Mouse (Mus musculus) heart, embryonic 13.5 days (tissue): ENCODE results near the gene D330020A13Rik. TPM values are rescaled to one million over a fixed set of nuclear protein-coding genes. Genes with fewer than 3 reads are reported as not detected.
A peak's percentile ranks its signal among the peaks of the same experiment; 100 is the strongest.

ENCODE experiments used
- ATAC-seq: fragments of 200-750 bp; cut with Nextera tagmentation; 2 replicates; pipeline ENCODE4 v1.8.0; 2017; ENCODE audit warnings: moderate TSS enrichment; ENCODE audit not compliant: insufficient number of reproducible peaks, low FRiP score, low TSS enrichment; ENCODE audit errors: extremely low read depth
- H3K27ac ChIP-seq: fragments of 300-500 bp; sonication (generic); replicated peaks from 2 replicates; pipeline ENCODE4 v1.5.1; 2015; ENCODE audit warnings: moderate library complexity, mild to moderate bottlenecking, inconsistent platforms
- H3K27me3 ChIP-seq: fragments of 300-500 bp; sonication (generic); replicated peaks from 2 replicates; pipeline ENCODE4 v1.6.1; 2015; ENCODE audit warnings: mild to moderate bottlenecking, inconsistent platforms
- H3K36me3 ChIP-seq: fragments of 300-500 bp; sonication (generic); 2 replicates; pipeline ENCODE4 v1.6.1; 2015; ENCODE audit warnings: mild to moderate bottlenecking, inconsistent platforms
- H3K4me1 ChIP-seq: fragments of 300-500 bp; sonication (generic); 2 replicates; pipeline ENCODE4 v1.6.1; 2015; ENCODE audit warnings: inconsistent platforms
- H3K4me2 ChIP-seq: fragments of 300-500 bp; sonication (generic); 2 replicates; pipeline ENCODE4 v1.6.1; 2015; ENCODE audit warnings: inconsistent platforms, mild to moderate bottlenecking, moderate library complexity
- H3K4me3 ChIP-seq: fragments of 300-500 bp; sonication (generic); 2 replicates; pipeline ENCODE4 v1.5.1; 2015; ENCODE audit warnings: moderate library complexity, mild to moderate bottlenecking, inconsistent platforms
- H3K9ac ChIP-seq: fragments of 300-500 bp; sonication (generic); 2 replicates; pipeline ENCODE4 v1.6.1; 2015; ENCODE audit warnings: inconsistent platforms, mild to moderate bottlenecking, moderate library complexity
- H3K9me3 ChIP-seq: fragments of 300-500 bp; sonication (generic); 2 replicates; pipeline ENCODE4 v1.6.1; 2016; ENCODE audit warnings: inconsistent platforms
- WGBS: fragments of 180-500 bp; shearing (Covaris S2); methylation state at CpG from one replicate; pipeline ENCODE4 v1.1.7; 2015; ENCODE audit warnings: mixed read lengths; 5-methylcytosine and 5-hydroxymethylcytosine counted together
- polyA plus RNA-seq: library from polyadenylated mRNA; unstranded; fragments of >200 nt; fragmentation: Nextera tagmentation; extraction: Ambion mirVana; gene quantifications from 2 replicates; pipeline ENCODE4 v1.2.1, GENCODE M21; 2015

The D330020A13Rik gene
- polyA plus RNA-seq: 0.23 TPM in 1 of 2 replicates, not detected in the other

GRCm38 (mm10) chr6:120294056-120294784, at the start of gene D330020A13Rik, which contains the start of gene B4galnt3:
D330020A13Rik (plus strand) TSS chr6:120294364.
B4galnt3 (minus strand) TSS chr6:120294559.
- H3K27me3 ChIP-seq: peaks cover 48% of the 10 kb centered on the region
- H3K36me3 ChIP-seq: no peaks in the 10 kb centered on the region
- H3K4me1 ChIP-seq: peaks cover 8% of the 10 kb centered on the region
- no peak within 1 kb of the TSS for H3K27ac ChIP-seq
- H3K4me2 ChIP-seq: peak within 1 kb of the TSS; percentile 90
- peak; percentile 70; the same call in 1 of the 2 replicates for ATAC-seq
- peak within 1 kb of the TSS; percentile 68 for H3K4me3 ChIP-seq
- peak within 1 kb of the TSS; percentile 79 for H3K9ac ChIP-seq
- no peaks in the 10 kb centered on the region for H3K9me3 ChIP-seq
- WGBS: under 1% methylated on average over 77 of the region's 79 CpGs

- no peaks in the 10 kb centered on the region for H3K36me3 ChIP-seq
- H3K4me2 ChIP-seq: no peak overlapping the region
- H3K9me3 ChIP-seq: no peaks in the 10 kb centered on the region
- WGBS: 74% methylated on average over 5 of the region's 5 CpGs
- no peak overlapping the region for H3K4me3 ChIP-seq
- no peaks in the 10 kb centered on the region for H3K27me3 ChIP-seq
- ATAC-seq: no peak
- H3K4me1 ChIP-seq: no peaks in the 10 kb centered on the region
- no peak overlapping the region for H3K27ac ChIP-seq
- H3K9ac ChIP-seq: no peak overlapping the region
Observed at GRCm38 (mm10) chr6:120246676-120247075, 47.5 kb upstream of the D330020A13Rik start.

- H3K36me3 ChIP-seq: no peaks in the 10 kb centered on the region
- H3K4me1 ChIP-seq: no peaks in the 10 kb centered on the region
- WGBS: 65% methylated on average over 5 of the region's 5 CpGs
- no peak overlapping the region for H3K27ac ChIP-seq
- no peaks in the 10 kb centered on the region for H3K9me3 ChIP-seq
- H3K27me3 ChIP-seq: no peaks in the 10 kb centered on the region
- ATAC-seq: no peak
- H3K4me2 ChIP-seq: no peak overlapping the region
- H3K4me3 ChIP-seq: no peak overlapping the region
- H3K9ac ChIP-seq: no peak overlapping the region
Observed at GRCm38 (mm10) chr6:120249831-120250230, 44.3 kb upstream of the D330020A13Rik start.

GRCm38 (mm10) chr6:120251010-120251409, 43.2 kb upstream of the D330020A13Rik start:
- Histone ChIP-seq H3K27me3 (no peaks in the 10 kb centered on the region), H3K4me2 (no peak overlapping the region), H3K9me3 (no peaks in the 10 kb centered on the region), H3K27ac (no peak overlapping the region), H3K4me1 (no peaks in the 10 kb centered on the region), H3K36me3 (no peaks in the 10 kb centered on the region), H3K4me3 (no peak overlapping the region), H3K9ac (no peak overlapping the region)
- WGBS: 80% methylated on average over 6 of the region's 7 CpGs
- no peak for ATAC-seq

- no peaks in the 10 kb centered on the region for H3K9me3 ChIP-seq
- H3K36me3 ChIP-seq: no peaks in the 10 kb centered on the region
- 83% methylated on average over 2 of the region's 2 CpGs for WGBS
- no peak overlapping the region for H3K9ac ChIP-seq
- H3K27ac ChIP-seq: no peak overlapping the region
- no peak overlapping the region for H3K4me2 ChIP-seq
- no peaks in the 10 kb centered on the region for H3K27me3 ChIP-seq
- no peak overlapping the region for H3K4me3 ChIP-seq
- H3K4me1 ChIP-seq: no peaks in the 10 kb centered on the region
- ATAC-seq: no peak
Observed at GRCm38 (mm10) chr6:120252741-120253140, 41.4 kb upstream of the D330020A13Rik start.

GRCm38 (mm10) chr6:120254640-120255039, 39.5 kb upstream of the D330020A13Rik start:
- H3K4me2 ChIP-seq: no peak overlapping the region
- no peak overlapping the region for H3K27ac ChIP-seq
- H3K27me3 ChIP-seq: no peaks in the 10 kb centered on the region
- no peaks in the 10 kb centered on the region for H3K36me3 ChIP-seq
- 66% methylated on average over 4 of the region's 4 CpGs for WGBS
- no peak overlapping the region for H3K4me3 ChIP-seq
- H3K9ac ChIP-seq: no peak overlapping the region
- H3K4me1 ChIP-seq: no peaks in the 10 kb centered on the region
- no peaks in the 10 kb centered on the region for H3K9me3 ChIP-seq
- no peak for ATAC-seq

DNA sequence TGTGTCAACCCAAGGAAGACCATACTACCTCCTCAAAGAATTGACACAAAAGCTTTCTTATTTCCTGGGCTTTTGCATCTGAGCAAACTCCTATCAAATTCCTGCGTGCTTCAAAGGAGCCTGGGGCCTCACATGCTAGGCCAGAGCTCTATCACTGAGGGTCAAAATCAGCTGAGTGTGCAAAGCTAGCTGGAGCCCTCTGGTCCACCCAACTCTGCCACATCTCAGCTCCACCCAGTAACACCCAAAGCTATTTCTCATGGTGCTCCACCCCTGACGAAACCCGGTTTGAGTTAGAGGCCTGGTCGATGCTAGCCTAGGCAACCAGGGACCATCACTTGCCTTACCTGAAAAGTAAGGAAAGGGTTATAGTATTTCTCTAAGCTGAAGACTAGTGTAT, 39.0 kb upstream of the D330020A13Rik start:
- H3K4me1 ChIP-seq: no peaks in the 10 kb centered on the region
- H3K27ac ChIP-seq: no peak overlapping the region
- H3K4me2 ChIP-seq: no peak overlapping the region
- no peaks in the 10 kb centered on the region for H3K36me3 ChIP-seq
- no peaks in the 10 kb centered on the region for H3K9me3 ChIP-seq
- WGBS: 55% methylated on average over 4 of the region's 4 CpGs
- H3K4me3 ChIP-seq: no peak overlapping the region
- H3K27me3 ChIP-seq: no peaks in the 10 kb centered on the region
- H3K9ac ChIP-seq: no peak overlapping the region
- no peak for ATAC-seq

DNA sequence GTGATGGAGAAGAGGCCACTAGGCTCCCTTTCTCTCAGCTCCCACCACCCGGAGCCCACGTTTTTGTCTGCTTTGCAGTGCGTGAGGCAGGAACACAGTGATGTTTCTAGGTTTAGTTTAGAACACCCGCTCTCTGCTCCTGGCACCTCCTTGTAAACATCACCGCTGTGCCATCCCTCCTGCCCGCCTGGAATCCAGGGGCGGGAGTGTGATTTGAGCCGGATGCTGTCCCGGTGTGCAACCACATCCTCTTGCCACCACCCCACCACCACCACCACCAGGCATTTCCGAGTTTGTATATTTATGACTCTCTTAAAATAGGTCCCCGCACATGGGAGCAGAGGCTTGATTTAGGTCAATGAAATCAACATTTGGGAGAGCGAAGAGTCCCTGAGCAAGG, 38.5 kb upstream of the D330020A13Rik start:
- no peak overlapping the region for H3K4me2 ChIP-seq
- H3K36me3 ChIP-seq: no peaks in the 10 kb centered on the region
- no peak overlapping the region for H3K9ac ChIP-seq
- H3K4me3 ChIP-seq: no peak overlapping the region
- WGBS: 83% methylated on average over 12 of the region's 12 CpGs
- no peak for ATAC-seq
- H3K4me1 ChIP-seq: no peaks in the 10 kb centered on the region
- H3K9me3 ChIP-seq: no peaks in the 10 kb centered on the region
- no peaks in the 10 kb centered on the region for H3K27me3 ChIP-seq
- no peak overlapping the region for H3K27ac ChIP-seq

GRCm38 (mm10) chr6:120256431-120256935, 37.7 kb upstream of the D330020A13Rik start:
- Histone ChIP-seq H3K4me3 (no peak overlapping the region), H3K9me3 (no peaks in the 10 kb centered on the region), H3K4me2 (no peak overlapping the region), H3K9ac (no peak overlapping the region), H3K27me3 (no peaks in the 10 kb centered on the region), H3K36me3 (no peaks in the 10 kb centered on the region), H3K27ac (no peak overlapping the region), H3K4me1 (peaks cover 1% of the 10 kb centered on the region)
- no peak for ATAC-seq
- WGBS: 63% methylated on average over 5 of the region's 5 CpGs

DNA sequence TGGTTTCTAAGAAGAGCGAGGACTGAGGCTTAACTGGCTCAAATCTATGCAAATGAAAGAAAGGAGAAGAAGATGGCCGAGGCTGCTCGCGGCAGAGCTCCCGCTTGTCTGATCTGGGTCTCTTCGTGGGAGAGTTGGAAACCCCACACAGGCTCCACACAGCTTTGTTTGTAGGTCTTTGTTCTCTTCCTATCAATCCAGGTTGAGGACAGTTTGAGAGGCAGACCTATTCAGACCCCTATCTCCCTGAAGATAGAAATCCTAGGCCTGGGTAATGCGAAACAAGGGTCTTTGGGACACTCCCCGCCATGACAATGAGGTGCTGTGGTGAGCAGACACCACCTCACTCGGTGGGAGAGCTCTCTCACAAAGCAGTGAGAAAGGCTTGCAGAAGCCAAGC, 34.7 kb upstream of the D330020A13Rik start:
- no peak overlapping the region for H3K4me2 ChIP-seq
- ATAC-seq: no peak
- no peaks in the 10 kb centered on the region for H3K36me3 ChIP-seq
- no peak overlapping the region for H3K9ac ChIP-seq
- WGBS: 36% methylated on average over 9 of the region's 9 CpGs
- no peak overlapping the region for H3K4me3 ChIP-seq
- no peak overlapping the region for H3K27ac ChIP-seq
- H3K27me3 ChIP-seq: no peaks in the 10 kb centered on the region
- peaks cover 31% of the 10 kb centered on the region for H3K4me1 ChIP-seq
- H3K9me3 ChIP-seq: no peaks in the 10 kb centered on the region

- H3K4me1 ChIP-seq: peaks cover 31% of the 10 kb centered on the region
- no peaks in the 10 kb centered on the region for H3K9me3 ChIP-seq
- no peak for ATAC-seq
- H3K27ac ChIP-seq: 0 out of 2 replicates have a peak overlapping the region, but pooled peaks have one; percentile 28
- H3K9ac ChIP-seq: no peak overlapping the region
- 58% methylated on average over 12 of the region's 12 CpGs for WGBS
- H3K4me3 ChIP-seq: no peak overlapping the region
- H3K4me2 ChIP-seq: no peak overlapping the region
- H3K27me3 ChIP-seq: 0 out of 2 replicates have a peak, but pooled peaks cover 5% of the 10 kb centered on the region
- H3K36me3 ChIP-seq: no peaks in the 10 kb centered on the region
Observed at GRCm38 (mm10) chr6:120262886-120263531, 31.2 kb upstream of the D330020A13Rik start.
